Mouse (Mus musculus): Measurements from ENCODE around the gene B3galt4. TPM values are rescaled to one million over a fixed set of nuclear protein-coding genes. Genes with fewer than 3 reads are reported as not detected.
A peak's percentile ranks its signal among the peaks of the same experiment; 100 is the strongest.
"Not testable (repeated sequence)": the region's sequence is repeated elsewhere in the genome, so short reads cannot be mapped to it uniquely, and the experiment has no call there.

Gene B3galt4
- polyA plus RNA-seq, 3 experiments from 2014 or later = 12.8 to 15.1 (median 13.9) TPM

- peak; percentile 66 for ATAC-seq
Observed at GRCm38 (mm10) chr17:33919351-33920281, 31.7 kb downstream of the B3galt4 start.

GRCm38 (mm10) chr17:33918293-33919203 is 32.7 kb downstream of the B3galt4 start:
- ATAC-seq = peak; percentile 7

GRCm38 (mm10) chr17:33917656-33918292 is 33.5 kb downstream of the B3galt4 start:
- ATAC-seq = no peak

GRCm38 (mm10) chr17:33916847-33917655 is 34.2 kb downstream of the B3galt4 start:
- ATAC-seq = no peak

GRCm38 (mm10) chr17:33916294-33916693 is 35.0 kb downstream of the B3galt4 start:
- ATAC-seq = no peak

- ATAC-seq = peak; percentile 70
Observed at GRCm38 (mm10) chr17:33915671-33916250, 35.5 kb downstream of the B3galt4 start, which contains the start of the genes Tapbp and Zbtb22. Gene Tapbp (plus strand): TSS chr17:33915899. Gene Zbtb22 (plus strand): TSS chr17:33915904.

GRCm38 (mm10) chr17:33914969-33915391 is 36.3 kb downstream of the B3galt4 start:
- ATAC-seq = no peak

GRCm38 (mm10) chr17:33913905-33914304 is 37.4 kb downstream of the B3galt4 start:
- ATAC-seq = no peak

- ATAC-seq = no peak
Observed at GRCm38 (mm10) chr17:33913264-33913663, 38.0 kb downstream of the B3galt4 start.

GRCm38 (mm10) chr17:33911813-33912414 is 39.4 kb downstream of the B3galt4 start:
- ATAC-seq = no peak

GRCm38 (mm10) chr17:33911052-33911812 is 40.1 kb downstream of the B3galt4 start:
- no peak for ATAC-seq

GRCm38 (mm10) chr17:33910346-33911051 is 40.8 kb downstream of the B3galt4 start:
- ATAC-seq = no peak

- peak; percentile 15 for ATAC-seq
Observed at GRCm38 (mm10) chr17:33909869-33910250, 41.4 kb downstream of the B3galt4 start.

GRCm38 (mm10) chr17:33909077-33909868 is 42.0 kb downstream of the B3galt4 start, which contains the start of gene Daxx:
Gene Daxx (plus strand): TSS chr17:33909414.
- ATAC-seq = peak; percentile 89

- no peak for ATAC-seq
Observed at GRCm38 (mm10) chr17:33908331-33909076, 42.8 kb downstream of the B3galt4 start.

GRCm38 (mm10) chr17:33904835-33905234 is 46.5 kb downstream of the B3galt4 start, which contains the start of gene Platr17:
Gene Platr17 (plus strand): TSS chr17:33905135.
- not testable (repeated sequence) for ATAC-seq

- not testable (repeated sequence) for ATAC-seq
Observed at GRCm38 (mm10) chr17:33903911-33904651, 47.2 kb downstream of the B3galt4 start.

All from inflammation-experienced regulatory T-cells, adult 6 months (primary cell).